Mouse (Mus musculus): ENCODE measurements at regions not wholly inside any gene's neighbourhood (a gene's known extent, or its start where the extent isn't known, plus 50 kb on each side); places are given as distances from the start of the nearest gene placed in this dataset.

GRCm38 (mm10) chr9:74021339-74021738, 52.6 kb upstream of the Unc13c start:
- DNase-seq = no peak

GRCm38 (mm10) chr9:74023922-74024321, 55.2 kb upstream of the Unc13c start:
- DNase-seq = no peak

- DNase-seq = no peak
These were observed 57.4 kb upstream of the Unc13c start for GRCm38 (mm10) chr9:74026131-74026530.

GRCm38 (mm10) chr9:74028438-74028837, 59.7 kb upstream of the Unc13c start:
- DNase-seq = peak; percentile 5

- peak; percentile 18 for DNase-seq
These were observed 64.2 kb upstream of the Wdr72 start for GRCm38 (mm10) chr9:74045936-74046335.

- no peak for DNase-seq
These were observed 60.4 kb upstream of the Wdr72 start for GRCm38 (mm10) chr9:74049776-74050175.

- DNase-seq = no peak
These were observed 53.4 kb upstream of the Wdr72 start for GRCm38 (mm10) chr9:74056709-74057108.

GRCm38 (mm10) chr9:74057476-74058076, 52.6 kb upstream of the Wdr72 start:
- no peak for DNase-seq

- no peak for DNase-seq
These were observed 51.8 kb upstream of the Wdr72 start for GRCm38 (mm10) chr9:74058269-74058871.

Data from lung, postnatal 10 days (tissue).